Mouse (Mus musculus): ENCODE results near the gene Srsf2. TPM values are rescaled to one million over a fixed set of nuclear protein-coding genes. Genes with fewer than 3 reads are reported as not detected.

The Srsf2 gene
- polyA plus RNA-seq, 1 experiment from 2014 or later = 1,163 TPM

DNA sequence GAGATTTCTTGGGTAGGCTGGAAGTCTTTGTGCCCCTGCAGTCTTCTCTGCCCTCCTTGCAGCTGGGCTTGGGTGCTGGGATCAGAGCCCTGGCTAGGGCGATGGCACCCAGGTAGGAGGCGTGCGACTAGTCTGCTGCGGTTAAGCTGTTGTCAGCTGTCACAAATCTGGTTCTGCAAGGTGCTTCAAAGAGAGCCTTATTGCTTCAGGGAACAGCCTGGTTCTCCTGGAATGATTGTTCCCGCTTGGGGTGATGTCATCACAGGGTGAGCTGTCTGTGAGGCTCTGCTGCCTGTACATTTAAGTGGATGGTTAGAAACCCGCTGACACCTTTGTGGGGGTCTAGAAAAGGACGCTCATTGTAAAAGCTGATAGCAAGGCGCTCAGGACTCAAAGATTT lies 16.3 kb upstream of the Srsf2 start:
- Histone ChIP-seq H3K4me3 (ENCODE audit: low read depth, low read length) (no peak overlapping the region), H3K9me3 (replicated peaks; ENCODE audit: control insufficient read depth, low read length) (no peaks in the 10 kb centered on the region), H3K9ac (replicated peaks; ENCODE audit: low read length) (no peak overlapping the region), H3K27ac (replicated peaks; ENCODE audit: low read depth, low read length) (no peak overlapping the region), H3K27me3 (ENCODE audit: control insufficient read depth, insufficient read depth, low read length) (no peaks in the 10 kb centered on the region), H3K4me1 (ENCODE audit: control insufficient read depth, insufficient read depth, low read length) (no peaks in the 10 kb centered on the region), H3K36me3 (replicated peaks; ENCODE audit: control insufficient read depth, insufficient read depth, low read depth, low read length) (peaks cover 3% of the 10 kb centered on the region), H3K4me2 (ENCODE audit: low read depth, low read length) (no peak overlapping the region)
- no peak for ATAC-seq (replicated peaks; ENCODE audit: insufficient number of reproducible peaks, low FRiP score, low TSS enrichment, low read depth)
- WGBS = 86% methylated on average over 8 of the region's 8 CpGs
- DNase-seq (ENCODE audit: low spot score) = no peak

DNA sequence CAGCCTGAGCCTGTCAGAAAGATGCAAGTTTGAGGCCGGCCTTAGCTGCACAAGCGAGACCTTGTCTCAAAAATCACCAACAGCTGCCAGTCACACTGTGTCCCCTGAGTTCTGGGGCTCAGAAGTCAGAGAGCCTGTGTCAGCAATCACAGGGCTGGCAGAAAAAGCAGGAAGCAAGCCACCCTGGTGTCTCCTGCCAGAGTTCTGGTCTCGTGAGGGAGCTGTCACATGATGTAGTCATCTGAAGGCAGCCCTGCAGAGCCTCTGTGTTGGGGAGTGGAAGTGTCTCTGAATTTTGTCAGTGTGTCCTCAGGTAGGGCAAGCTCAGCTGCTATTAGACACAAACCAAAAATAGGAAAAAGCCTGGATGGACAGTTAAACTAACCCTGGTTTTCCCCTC lies 15.2 kb upstream of the Srsf2 start:
- H3K4me1 ChIP-seq (ENCODE audit: control insufficient read depth, insufficient read depth, low read length) = no peaks in the 10 kb centered on the region
- no peak for ATAC-seq (replicated peaks; ENCODE audit: insufficient number of reproducible peaks, low FRiP score, low TSS enrichment, low read depth)
- H3K27me3 ChIP-seq (ENCODE audit: control insufficient read depth, insufficient read depth, low read length) = no peaks in the 10 kb centered on the region
- no peak for DNase-seq (ENCODE audit: low spot score)
- WGBS = 60% methylated on average over 3 of the region's 3 CpGs
- H3K9me3 ChIP-seq (replicated peaks; ENCODE audit: control insufficient read depth, low read length) = no peaks in the 10 kb centered on the region
- H3K4me2 ChIP-seq (ENCODE audit: low read depth, low read length) = no peak overlapping the region
- no peak overlapping the region for H3K4me3 ChIP-seq (ENCODE audit: low read depth, low read length)
- no peak overlapping the region for H3K9ac ChIP-seq (replicated peaks; ENCODE audit: low read length)
- H3K36me3 ChIP-seq (replicated peaks; ENCODE audit: control insufficient read depth, insufficient read depth, low read depth, low read length) = peaks cover 3% of the 10 kb centered on the region; the same call in 1 of the 2 replicates
- H3K27ac ChIP-seq (replicated peaks; ENCODE audit: low read depth, low read length) = no peak overlapping the region

DNA sequence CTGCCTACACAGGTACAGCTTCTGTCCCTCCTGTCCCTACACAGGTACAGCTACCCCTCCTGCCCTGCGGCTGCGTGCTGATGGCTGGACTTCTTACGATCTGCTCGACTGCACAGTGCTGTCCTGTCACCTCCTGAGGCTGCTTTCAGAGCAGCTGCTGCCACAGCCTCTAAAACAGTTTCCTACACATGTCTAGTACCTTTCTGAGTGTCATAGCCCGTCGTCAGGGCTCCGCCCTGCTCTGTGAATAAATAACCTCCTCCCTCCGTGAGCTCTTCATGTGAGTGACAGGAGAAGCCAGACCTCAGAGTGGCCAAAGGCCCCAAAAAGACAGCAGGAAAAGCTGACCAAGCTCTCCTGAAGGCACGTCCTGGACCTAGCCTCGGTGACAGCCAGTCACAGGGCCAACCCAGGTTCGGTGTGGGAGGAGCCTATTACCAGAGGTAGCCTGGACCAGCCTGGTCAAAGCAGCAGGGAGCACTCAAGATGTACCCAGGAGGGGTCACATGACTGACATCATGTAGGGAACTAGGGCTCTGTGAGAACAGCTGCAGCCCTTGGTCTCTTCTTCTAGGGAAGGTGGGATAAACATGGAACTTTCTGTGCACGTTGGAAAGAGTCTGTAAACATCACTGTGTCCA lies 13.2 kb upstream of the Srsf2 start:
- ATAC-seq (replicated peaks; ENCODE audit: insufficient number of reproducible peaks, low FRiP score, low TSS enrichment, low read depth) (no peak), DNase-seq (ENCODE audit: low spot score) (no peak)
- Histone ChIP-seq H3K4me3 (ENCODE audit: low read depth, low read length) (no peak overlapping the region), H3K27me3 (ENCODE audit: control insufficient read depth, insufficient read depth, low read length) (no peaks in the 10 kb centered on the region), H3K4me1 (ENCODE audit: control insufficient read depth, insufficient read depth, low read length) (no peaks in the 10 kb centered on the region), H3K9me3 (replicated peaks; ENCODE audit: control insufficient read depth, low read length) (no peaks in the 10 kb centered on the region), H3K4me2 (ENCODE audit: low read depth, low read length) (no peak overlapping the region), H3K27ac (replicated peaks; ENCODE audit: low read depth, low read length) (no peak overlapping the region), H3K9ac (replicated peaks; ENCODE audit: low read length) (no peak overlapping the region), H3K36me3 (replicated peaks; ENCODE audit: control insufficient read depth, insufficient read depth, low read depth, low read length) (peaks cover 3% of the 10 kb centered on the region; the same call in 1 of the 2 replicates)
- 82% methylated on average over 12 of the region's 12 CpGs for WGBS

DNA sequence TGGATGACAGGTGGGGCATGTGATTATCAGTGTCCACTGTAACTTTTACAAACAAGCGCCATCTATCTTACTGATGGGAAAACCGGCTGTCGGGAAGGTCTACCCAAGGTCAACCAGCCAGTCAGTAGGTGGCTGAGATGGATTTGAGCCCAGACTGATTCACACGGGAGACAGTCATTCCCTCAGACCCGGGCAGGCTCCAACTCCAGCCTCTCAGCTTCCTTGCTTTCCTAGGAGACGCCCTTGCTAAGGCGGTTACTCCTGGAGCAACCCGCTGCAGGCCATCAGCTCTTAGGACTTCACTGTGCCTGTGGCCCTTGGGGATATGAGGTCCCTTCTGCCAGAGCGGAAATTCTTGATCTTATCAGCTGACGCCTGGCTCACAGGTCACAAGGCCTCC lies 11.6 kb upstream of the Srsf2 start:
- no peaks in the 10 kb centered on the region for H3K4me1 ChIP-seq (ENCODE audit: control insufficient read depth, insufficient read depth, low read length)
- 69% methylated on average over 10 of the region's 10 CpGs for WGBS
- H3K27me3 ChIP-seq (ENCODE audit: control insufficient read depth, insufficient read depth, low read length) = no peaks in the 10 kb centered on the region
- H3K4me3 ChIP-seq (ENCODE audit: low read depth, low read length) = no peak overlapping the region
- ATAC-seq (replicated peaks; ENCODE audit: insufficient number of reproducible peaks, low FRiP score, low TSS enrichment, low read depth) = no peak
- no peak overlapping the region for H3K9ac ChIP-seq (replicated peaks; ENCODE audit: low read length)
- no peak overlapping the region for H3K27ac ChIP-seq (replicated peaks; ENCODE audit: low read depth, low read length)
- H3K4me2 ChIP-seq (ENCODE audit: low read depth, low read length) = no peak overlapping the region
- DNase-seq (ENCODE audit: low spot score) = no peak
- H3K36me3 ChIP-seq (replicated peaks; ENCODE audit: control insufficient read depth, insufficient read depth, low read depth, low read length) = peaks cover 3% of the 10 kb centered on the region; the same call in 1 of the 2 replicates
- H3K9me3 ChIP-seq (replicated peaks; ENCODE audit: control insufficient read depth, low read length) = no peaks in the 10 kb centered on the region

DNA sequence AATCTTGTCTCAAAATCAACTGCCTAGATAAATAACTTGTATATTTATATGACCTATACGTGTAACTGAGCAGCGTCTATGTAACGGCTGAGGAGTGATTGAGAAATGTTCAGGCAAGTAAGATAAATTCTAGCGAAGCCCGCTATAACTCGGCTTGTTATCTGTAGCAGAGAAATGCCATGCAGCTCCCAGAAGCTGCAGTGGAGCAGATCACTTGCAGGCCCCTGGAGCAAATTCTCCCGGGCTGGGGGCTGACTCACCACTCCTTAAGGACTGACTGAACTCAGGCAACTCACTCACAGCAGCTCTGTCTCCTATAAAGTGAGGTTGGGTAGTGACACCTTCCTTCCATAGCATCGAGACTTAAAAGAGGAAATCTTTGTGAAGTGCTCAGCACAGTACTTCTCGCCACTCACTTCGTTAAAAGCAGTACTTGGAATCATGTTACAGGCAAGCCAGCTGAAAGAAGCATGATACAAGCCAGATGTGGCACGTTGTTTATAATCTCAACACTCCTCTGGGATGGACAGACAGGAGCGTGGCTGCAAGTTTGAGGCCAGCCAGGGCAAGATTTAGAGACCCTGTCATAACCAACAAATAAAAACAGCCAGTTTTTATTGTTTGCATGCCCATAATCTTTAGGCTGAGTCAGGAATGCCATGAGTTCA lies 4.4 kb upstream of the Srsf2 start:
- peak; percentile 68 for DNase-seq (ENCODE audit: low spot score)
- Histone ChIP-seq H3K4me1 (ENCODE audit: control insufficient read depth, insufficient read depth, low read length) (no peaks in the 10 kb centered on the region), H3K36me3 (replicated peaks; ENCODE audit: control insufficient read depth, insufficient read depth, low read depth, low read length) (peaks cover 4% of the 10 kb centered on the region), H3K4me2 (ENCODE audit: low read depth, low read length) (no peak overlapping the region), H3K27ac (replicated peaks; ENCODE audit: low read depth, low read length) (no peak overlapping the region), H3K4me3 (ENCODE audit: low read depth, low read length) (no peak overlapping the region), H3K9me3 (replicated peaks; ENCODE audit: control insufficient read depth, low read length) (no peaks in the 10 kb centered on the region), H3K27me3 (ENCODE audit: control insufficient read depth, insufficient read depth, low read length) (no peaks in the 10 kb centered on the region), H3K9ac (replicated peaks; ENCODE audit: low read length) (no peak overlapping the region)
- ATAC-seq (replicated peaks; ENCODE audit: insufficient number of reproducible peaks, low FRiP score, low TSS enrichment, low read depth) = no peak
- WGBS = 51% methylated on average over 12 of the region's 12 CpGs

DNA sequence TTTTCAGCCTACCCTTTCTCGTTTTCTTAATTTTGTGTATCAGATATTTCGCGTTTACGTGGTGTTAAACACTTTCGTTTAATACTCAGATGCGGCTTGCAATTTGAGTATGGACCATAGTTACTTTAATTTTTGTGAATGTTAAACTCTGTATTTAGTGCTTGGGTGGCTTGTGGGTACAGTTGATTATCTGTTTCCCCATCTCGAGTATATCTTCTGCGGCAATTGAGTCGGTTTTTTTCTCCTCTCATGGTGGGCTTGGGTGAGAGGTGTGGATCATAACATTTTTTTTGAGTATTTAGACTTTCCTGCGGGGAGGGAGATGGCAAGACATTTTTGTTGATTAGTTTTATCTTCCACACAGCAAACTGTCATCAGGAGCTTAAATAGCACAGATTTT lies 1.4 kb upstream of the Srsf2 start:
- no peak for ATAC-seq (replicated peaks; ENCODE audit: insufficient number of reproducible peaks, low FRiP score, low TSS enrichment, low read depth)
- Histone ChIP-seq H3K9ac (replicated peaks; ENCODE audit: low read length) (peak overlapping the region; percentile 87; the same call in 1 of the 2 replicates), H3K36me3 (replicated peaks; ENCODE audit: control insufficient read depth, insufficient read depth, low read depth, low read length) (peaks cover 6% of the 10 kb centered on the region), H3K4me3 (ENCODE audit: low read depth, low read length) (peak overlapping the region; percentile 99), H3K9me3 (replicated peaks; ENCODE audit: control insufficient read depth, low read length) (no peaks in the 10 kb centered on the region), H3K27me3 (ENCODE audit: control insufficient read depth, insufficient read depth, low read length) (no peaks in the 10 kb centered on the region), H3K27ac (replicated peaks; ENCODE audit: low read depth, low read length) (no peak overlapping the region; the same call in 1 of the 2 replicates), H3K4me2 (ENCODE audit: low read depth, low read length) (peak overlapping the region; percentile 66), H3K4me1 (ENCODE audit: control insufficient read depth, insufficient read depth, low read length) (no peaks in the 10 kb centered on the region)
- no peak for DNase-seq (ENCODE audit: low spot score)
- 35% methylated on average over 10 of the region's 10 CpGs for WGBS

DNA sequence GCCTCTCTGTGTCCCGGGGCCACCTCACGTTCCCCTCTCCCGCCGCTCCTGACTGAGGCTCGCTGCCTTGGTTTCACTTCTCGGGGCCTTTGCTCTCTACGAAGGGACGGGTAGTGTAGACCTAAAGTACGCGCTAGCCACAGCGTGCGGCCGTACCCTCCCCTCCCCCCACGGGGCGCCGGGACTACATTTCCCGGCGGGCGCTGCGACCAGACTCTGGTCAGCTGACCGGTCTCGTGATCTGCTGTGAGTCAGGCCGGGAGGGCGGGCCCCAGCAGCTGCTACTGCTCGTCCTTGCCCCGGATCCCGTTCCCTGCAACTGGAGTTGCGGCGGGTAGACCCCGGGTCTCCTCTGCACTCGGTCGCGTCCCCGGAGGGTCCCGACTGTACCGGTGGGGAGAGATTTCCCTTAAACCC lies 626 bp upstream of the Srsf2 start:
- under 1% methylated on average over 36 of the region's 36 CpGs for WGBS
- H3K4me1 ChIP-seq (ENCODE audit: control insufficient read depth, insufficient read depth, low read length) = no peaks in the 10 kb centered on the region
- H3K36me3 ChIP-seq (replicated peaks; ENCODE audit: control insufficient read depth, insufficient read depth, low read depth, low read length) = peaks cover 3% of the 10 kb centered on the region
- DNase-seq (ENCODE audit: low spot score) = peak; percentile 98
- peak; percentile 84 for ATAC-seq (replicated peaks; ENCODE audit: insufficient number of reproducible peaks, low FRiP score, low TSS enrichment, low read depth)
- H3K4me3 ChIP-seq (ENCODE audit: low read depth, low read length) = peak overlapping the region; percentile 99
- H3K9me3 ChIP-seq (replicated peaks; ENCODE audit: control insufficient read depth, low read length) = no peaks in the 10 kb centered on the region
- no peaks in the 10 kb centered on the region for H3K27me3 ChIP-seq (ENCODE audit: control insufficient read depth, insufficient read depth, low read length)
- peak overlapping the region; percentile 87 for H3K9ac ChIP-seq (replicated peaks; ENCODE audit: low read length)
- H3K27ac ChIP-seq (replicated peaks; ENCODE audit: low read depth, low read length) = peak overlapping the region; percentile 97
- peak overlapping the region; percentile 66 for H3K4me2 ChIP-seq (ENCODE audit: low read depth, low read length)

DNA sequence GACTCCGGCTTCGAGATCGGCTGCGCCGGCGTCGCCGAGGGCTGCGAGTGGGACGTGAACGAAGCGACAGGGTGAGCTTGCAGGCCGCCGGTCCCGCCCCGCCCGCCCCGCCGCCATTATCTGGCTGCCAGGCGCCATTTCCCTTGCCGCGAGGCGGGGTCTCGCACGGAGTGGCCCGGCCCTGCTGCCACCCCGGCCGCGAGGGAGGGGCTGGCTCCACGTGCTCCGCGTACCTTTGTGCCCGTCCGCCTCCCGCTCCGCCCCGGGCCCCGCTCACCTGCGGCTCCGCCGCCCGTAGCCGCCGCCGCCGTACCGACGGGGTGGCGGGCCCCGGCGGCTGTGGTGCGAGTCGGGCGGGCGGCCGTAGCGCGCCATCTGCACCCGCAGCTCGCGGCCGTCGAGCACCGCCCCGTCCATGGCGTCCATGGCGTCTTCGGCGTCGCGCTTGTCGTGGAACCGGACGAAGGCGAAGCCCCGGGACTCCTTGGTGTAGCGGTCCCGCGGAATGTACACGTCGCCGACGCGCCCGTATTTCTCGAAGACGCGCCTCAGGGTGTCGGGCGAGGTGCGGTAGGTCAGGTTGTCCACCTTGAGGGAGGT lies 503 bp downstream of the Srsf2 start, which contains the start of gene Mfsd11:
Gene Mfsd11 (plus strand): TSS at position 150 of the 600 bp plus-strand sequence.
- Histone ChIP-seq H3K27me3 (ENCODE audit: control insufficient read depth, insufficient read depth, low read length) (no peaks in the 10 kb centered on the region), H3K27ac (replicated peaks; ENCODE audit: low read depth, low read length) (peak within 1 kb of the TSS; percentile 97), H3K4me1 (ENCODE audit: control insufficient read depth, insufficient read depth, low read length) (no peaks in the 10 kb centered on the region), H3K9ac (replicated peaks; ENCODE audit: low read length) (peak within 1 kb of the TSS; percentile 99), H3K9me3 (replicated peaks; ENCODE audit: control insufficient read depth, low read length) (no peaks in the 10 kb centered on the region), H3K36me3 (replicated peaks; ENCODE audit: control insufficient read depth, insufficient read depth, low read depth, low read length) (peaks cover 3% of the 10 kb centered on the region), H3K4me2 (ENCODE audit: low read depth, low read length) (peak within 1 kb of the TSS; percentile 77), H3K4me3 (ENCODE audit: low read depth, low read length) (peak within 1 kb of the TSS; percentile 99)
- under 1% methylated on average over 80 of the region's 91 CpGs for WGBS
- peak; percentile 72 for ATAC-seq (replicated peaks; ENCODE audit: insufficient number of reproducible peaks, low FRiP score, low TSS enrichment, low read depth)
- peak; percentile 77 for DNase-seq (ENCODE audit: low spot score)

Measured in embryonic facial prominence, embryonic 11.5 days (tissue).